ENCODE assay signal across 18 mouse cellular contexts in the genomic region with DNA sequence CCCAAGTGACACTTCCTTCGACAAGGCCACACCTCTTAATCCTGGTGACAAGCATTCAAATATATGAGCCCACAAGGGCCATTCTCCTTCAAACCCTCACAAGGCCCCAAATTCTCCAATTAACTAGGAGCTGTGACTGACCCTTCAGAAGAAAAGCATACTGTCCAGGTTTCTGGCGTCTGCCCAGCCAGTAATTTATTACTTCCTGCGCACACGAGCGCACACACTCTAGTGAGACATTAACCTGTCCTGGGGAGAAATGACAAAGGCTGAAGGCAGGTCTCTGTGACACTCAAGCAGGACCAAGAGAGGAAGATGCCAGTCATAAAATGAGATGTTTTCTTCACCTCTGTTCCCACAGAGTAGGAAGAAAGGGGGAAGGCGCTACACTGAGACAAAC. TPM values are rescaled to one million over a fixed set of nuclear protein-coding genes. Genes with fewer than 3 reads are reported as not detected.
"Had no signal": no experiment of that assay in that cellular context is flagged by ENCODE, and none has a peak within 500 bp of the region (broad histone marks: within the 10 kb centered on the region; RNA-seq: fewer than 3 reads in every experiment).

No protein-coding gene starts in this region.

- H3K4me2 ChIP-seq: limb, embryonic 15.5 days; liver, embryonic 13.5 days; midbrain, embryonic 13.5 days had no signal

- ATAC-seq: hindbrain, embryonic 16.5 days; inflammation-experienced regulatory T-cells, adult 6 months; intestine, postnatal 0 days; liver, postnatal 0 days; midbrain, embryonic 13.5 days had no signal

- H3K27ac ChIP-seq: layer of hippocampus, adult 2 months; limb, embryonic 15.5 days; liver, embryonic 13.5 days; midbrain, embryonic 13.5 days; stomach, postnatal 0 days had no signal

- H3K4me3 ChIP-seq: layer of hippocampus, adult 2 months; limb, embryonic 15.5 days; liver, embryonic 13.5 days; midbrain, embryonic 13.5 days had no signal

- DNase-seq: left cerebral cortex, postnatal 4 days; liver, embryonic 13.5 days; liver, postnatal 0 days; right cerebral cortex, adult 18-20 months; thymus, postnatal 14 days had no signal

- H3K9me3 ChIP-seq: limb, embryonic 15.5 days; liver, embryonic 13.5 days; midbrain, embryonic 13.5 days had no signal

- H3K9ac ChIP-seq: limb, embryonic 15.5 days; liver, embryonic 13.5 days; liver, postnatal 0 days; midbrain, embryonic 13.5 days had no signal

- H3K27me3 ChIP-seq: limb, embryonic 15.5 days; liver, embryonic 13.5 days; midbrain, embryonic 13.5 days had no signal

RNA-seq across cellular contexts. Expression of a gene that starts 37.2 kb away (rescaled TPM):
- polyA plus RNA-seq: inflammation-experienced regulatory T-cells, adult 6 months had no signal

RNA-seq across cellular contexts. Expression of a gene that starts 38.2 kb away (rescaled TPM):
- total RNA-seq: megakaryocyte-erythroid progenitor cell, adult 5-6 weeks had no signal
- polyA plus RNA-seq: inflammation-experienced regulatory T-cells, adult 6 months; intestine, postnatal 0 days; limb, embryonic 15.5 days; liver, embryonic 13.5 days; liver, postnatal 0 days; lung, embryonic 16.5 days; stomach, postnatal 0 days; urinary bladder, adult 2 months had no signal

RNA-seq across cellular contexts. Expression of a gene that starts 54.8 kb away (rescaled TPM):
- total RNA-seq: layer of hippocampus, adult 2 months; layer of hippocampus, postnatal 10 days; left cerebral cortex, postnatal 4 days had no signal
- polyA plus RNA-seq: hindbrain, embryonic 16.5 days; midbrain, embryonic 13.5 days; midbrain, postnatal 0 days; neural tube, embryonic 14.5 days had no signal
